Mouse (Mus musculus): ENCODE results near the gene Rgl3.

Rgl3 gene

GRCm38 (mm10) chr9:21983911-21984310, 5.3 kb downstream of the Rgl3 start:
- no peak for DNase-seq (ENCODE audit: low spot score)

GRCm38 (mm10) chr9:21978398-21979128, 10.7 kb downstream of the Rgl3 start:
- no peak for DNase-seq (ENCODE audit: low spot score)

GRCm38 (mm10) chr9:21977972-21978371, 11.3 kb downstream of the Rgl3 start:
- DNase-seq (ENCODE audit: low spot score): no peak

GRCm38 (mm10) chr9:21977331-21977730, 11.9 kb downstream of the Rgl3 start:
- no peak for DNase-seq (ENCODE audit: low spot score)

GRCm38 (mm10) chr9:21976626-21977175, 12.5 kb downstream of the Rgl3 start:
- DNase-seq (ENCODE audit: low spot score): no peak

GRCm38 (mm10) chr9:21969304-21969703, 19.9 kb downstream of the Rgl3 start:
- no peak for DNase-seq (ENCODE audit: low spot score)

- DNase-seq (ENCODE audit: low spot score): no peak
Observed at GRCm38 (mm10) chr9:21968883-21969282, 20.4 kb downstream of the Rgl3 start.

- no peak for DNase-seq (ENCODE audit: low spot score)
Observed at GRCm38 (mm10) chr9:21963417-21963816, 25.8 kb downstream of the Rgl3 start, which contains the start of gene Epor. Gene Epor, minus strand, starts transcription at chr9:21963506.

- DNase-seq (ENCODE audit: low spot score): peak; percentile 73
Observed at GRCm38 (mm10) chr9:21962416-21963059, 26.7 kb downstream of the Rgl3 start.

- no peak for DNase-seq (ENCODE audit: low spot score)
Observed at GRCm38 (mm10) chr9:21962010-21962409, 27.2 kb downstream of the Rgl3 start.

GRCm38 (mm10) chr9:21961366-21961980, 27.8 kb downstream of the Rgl3 start:
- DNase-seq (ENCODE audit: low spot score): no peak

- no peak for DNase-seq (ENCODE audit: low spot score)
Observed at GRCm38 (mm10) chr9:21960558-21961208, 28.6 kb downstream of the Rgl3 start.

GRCm38 (mm10) chr9:21960135-21960534, 29.1 kb downstream of the Rgl3 start:
- no peak for DNase-seq (ENCODE audit: low spot score)

GRCm38 (mm10) chr9:21959244-21959643, 30.0 kb downstream of the Rgl3 start:
- DNase-seq (ENCODE audit: low spot score): no peak

- no peak for DNase-seq (ENCODE audit: low spot score)
Observed at GRCm38 (mm10) chr9:21958372-21958771, 30.9 kb downstream of the Rgl3 start.

GRCm38 (mm10) chr9:21955570-21956281, 33.5 kb downstream of the Rgl3 start, which contains the start of gene Swsap1:
Gene Swsap1, plus strand, starts transcription at chr9:21955755.
- DNase-seq (ENCODE audit: low spot score): peak; percentile 100

- DNase-seq (ENCODE audit: low spot score): no peak
Observed at GRCm38 (mm10) chr9:21955225-21955569, 34.0 kb downstream of the Rgl3 start.

- no peak for DNase-seq (ENCODE audit: low spot score)
Observed at GRCm38 (mm10) chr9:21954635-21955034, 34.6 kb downstream of the Rgl3 start.

GRCm38 (mm10) chr9:21953600-21953999, 35.6 kb downstream of the Rgl3 start:
- peak; percentile 63 for DNase-seq (ENCODE audit: low spot score)

- DNase-seq (ENCODE audit: low spot score): no peak
Observed at GRCm38 (mm10) chr9:21951977-21952376, 37.3 kb downstream of the Rgl3 start.

- DNase-seq (ENCODE audit: low spot score): no peak
Observed at GRCm38 (mm10) chr9:21950322-21950721, 38.9 kb downstream of the Rgl3 start.

GRCm38 (mm10) chr9:21948790-21949189, 40.5 kb downstream of the Rgl3 start:
- no peak for DNase-seq (ENCODE audit: low spot score)

Data from layer of hippocampus, adult 11-12 months (tissue).